Comparison of ENCODE assay signal across 7 mouse cellular contexts in genomic region chr9:119052154-119052944, GRCm38 (mm10). TPM values are rescaled to one million over a fixed set of nuclear protein-coding genes. Genes with fewer than 3 reads are reported as not detected.
DNase-seq lines count a peak whose midpoint lies in the region; ATAC-seq and TF ChIP-seq lines count a peak whose summit lies in the region.

Gene Vill, plus strand, starts transcription at chr9:119052778.

- in situ Hi-C loops in ES-E14 (cut with MboI; ENCODE audit: low sequenced_read_pairs in 2 of 2, unreplicated experiment in 2 of 2) = no loop called here

- H3K4me3 ChIP-seq in ES-E14 (ENCODE audit: insufficient read depth in 1 of 2, low read depth in 1 of 2, low read length in 2 of 2, poor library complexity in 1 of 2, severe bottlenecking in 1 of 2) = peak within 1 kb of the TSS; percentile 66 to 78
- peak within 1 kb of the TSS; percentile 64 for H3K4me3 ChIP-seq in limb, embryonic 10.5 days
- peak within 1 kb of the TSS; percentile 30 for H3K4me3 ChIP-seq in midbrain, embryonic 12.5 days

- peak within 1 kb of the TSS; percentile 81 for H3K9ac ChIP-seq in ES-E14 (ENCODE audit: insufficient read depth, low read depth, low read length, poor library complexity, severe bottlenecking)
- peak within 1 kb of the TSS; percentile 39; the same call in 1 of the 2 replicates for H3K9ac ChIP-seq in midbrain, embryonic 12.5 days (replicated peaks)

- peaks cover 3 to 46% of the 10 kb centered on the region in 2 experiments; a peak in 3 of 4 replicates for H3K4me1 ChIP-seq in ES-E14 (ENCODE audit: control insufficient read depth in 2 of 2, insufficient read depth in 2 of 2, low read length in 2 of 2, poor library complexity in 1 of 2)
- H3K4me1 ChIP-seq in limb, embryonic 10.5 days = peaks cover 42% of the 10 kb centered on the region
- H3K4me1 ChIP-seq in midbrain, embryonic 12.5 days = peaks cover 14% of the 10 kb centered on the region

- H3K27me3 ChIP-seq in limb, embryonic 10.5 days (ENCODE audit: low read depth, poor library complexity, severe bottlenecking) = peaks cover 14% of the 10 kb centered on the region
- peaks cover 33% of the 10 kb centered on the region for H3K27me3 ChIP-seq in midbrain, embryonic 12.5 days

- H3K9me3 ChIP-seq in ES-E14 (ENCODE audit: control insufficient read depth, insufficient read depth, low read depth, low read length) = no peaks in the 10 kb centered on the region
- no peaks in the 10 kb centered on the region for H3K9me3 ChIP-seq in limb, embryonic 10.5 days (replicated peaks)
- H3K9me3 ChIP-seq in midbrain, embryonic 12.5 days = no peaks in the 10 kb centered on the region

- H3K4me2 ChIP-seq in midbrain, embryonic 12.5 days (replicated peaks) = peak within 1 kb of the TSS; percentile 54

- H3K36me3 ChIP-seq in ES-E14 (ENCODE audit: control insufficient read depth, insufficient read depth, low read length, poor library complexity, severe bottlenecking) = no peaks in the 10 kb centered on the region
- H3K36me3 ChIP-seq in limb, embryonic 10.5 days = no peaks in the 10 kb centered on the region
- H3K36me3 ChIP-seq in midbrain, embryonic 12.5 days = no peaks in the 10 kb centered on the region

- H3K27ac ChIP-seq in ES-E14 (ENCODE audit: insufficient read depth, low read depth, low read length, poor library complexity, severe bottlenecking) = no peak within 1 kb of the TSS
- H3K27ac ChIP-seq in limb, embryonic 10.5 days = peak within 1 kb of the TSS; percentile 88
- no peak within 1 kb of the TSS for H3K27ac ChIP-seq in midbrain, embryonic 12.5 days (replicated peaks)

- WGBS in limb, embryonic 10.5 days = 17% methylated on average over 22 of the region's 22 CpGs
- WGBS in midbrain, embryonic 12.5 days = 21% methylated on average over 22 of the region's 22 CpGs

- ATAC-seq in midbrain, embryonic 12.5 days (ENCODE audit: low FRiP score, low read depth) = peak; percentile 81

- DNase-seq in ES-E14 (ENCODE audit: low read depth, low spot score) = peak; percentile 40
- peak; percentile 32 for DNase-seq in brain, adult 2 months (ENCODE audit: low read depth, low spot score)
- peak; percentile 36 to 40 for DNase-seq in heart, postnatal 10 days
- DNase-seq in limb, embryonic 10.5 days (ENCODE audit: low spot score) = peak; percentile 80
- DNase-seq in right cerebral cortex, postnatal 36 days (ENCODE audit: low spot score in 2 of 2) = no peak
- no peak for DNase-seq in layer of hippocampus, adult 11-12 months (ENCODE audit: low spot score)

- intact Hi-C loops in heart, postnatal 10 days (cut with DNase I) = no loop called here

TF ChIP-seq in ES-E14, 5 proteins besides CTCF, POLR2A, EP300 and RAD21:
- TF ChIP-seq ZNF384 (IDR thresholded peaks at IDR 0.05; ENCODE audit: low read depth, low read length) = no peak
- TF ChIP-seq CHD2 (IDR thresholded peaks at IDR 0.05; ENCODE audit: low read depth, low read length) = no peak
- no peak for TF ChIP-seq HCFC1 (IDR thresholded peaks at IDR 0.05; ENCODE audit: borderline replicate concordance, insufficient read depth, low read length)
- no peak for TF ChIP-seq MAFK (IDR thresholded peaks at IDR 0.05; ENCODE audit: insufficient read depth, low read depth, low read length)
- TF ChIP-seq ZC3H11A (IDR thresholded peaks at IDR 0.05; ENCODE audit: borderline replicate concordance, low read depth, low read length) = no peak

RNA-seq across cellular contexts. Expression of gene Vill, which starts in this region (rescaled TPM):
- 27.5 and 32.7 TPM in 2 replicates for total RNA-seq in ES-E14 (2012; rRNA removed)
- total RNA-seq in heart, postnatal 10 days (2021) = 1 to 10 TPM; 1.5 to 3.7 TPM
- polyA plus RNA-seq in limb, embryonic 10.5 days (2016; fragmentation: Nextera tagmentation; extraction: Ambion mirVana) = 19.5 and 26.3 TPM in 2 replicates
- 6.3 and 9.1 TPM in 2 replicates for polyA plus RNA-seq in midbrain, embryonic 12.5 days (2016; fragmentation: Nextera tagmentation; extraction: Ambion mirVana)

Comparison
In these comparisons a context has a peak if more than half of its experiments do, and no peak if none do; other contexts are left out.
1. DNase-seq: peak in ES-E14 (single experiment), brain, adult 2 months (single experiment), heart, postnatal 10 days (2 of 2) and limb, embryonic 10.5 days (single experiment); none in right cerebral cortex, postnatal 36 days (0 of 2) and layer of hippocampus, adult 11-12 months (single experiment).
2. Peak in every context shown above with its lines, with median percentiles within 50 percentile points of each other: H3K4me3 ChIP-seq.